25 mouse cellular contexts compared by ENCODE assay signal in the genomic region with DNA sequence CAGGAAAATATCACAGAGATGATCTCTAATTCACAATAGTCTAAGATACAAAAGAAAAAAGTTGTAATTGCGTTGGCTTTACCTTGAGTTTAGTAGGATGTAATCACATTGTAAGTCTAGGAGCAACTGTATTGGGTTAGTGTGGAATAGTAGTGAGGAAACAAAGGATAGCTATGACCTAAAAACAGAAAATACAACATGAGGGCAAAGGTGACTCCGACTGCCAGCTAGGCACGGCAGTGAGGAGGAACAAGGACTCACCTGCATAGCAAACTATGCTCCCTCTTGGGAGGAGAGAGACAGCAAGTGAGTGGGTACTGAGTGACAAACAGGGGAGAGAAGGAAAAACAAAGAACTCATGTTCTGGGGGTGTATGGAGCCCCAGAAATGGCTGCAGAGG. TPM values are rescaled to one million over a fixed set of nuclear protein-coding genes. Genes with fewer than 3 reads are reported as not detected.
DNase-seq lines count a peak whose midpoint lies in the region; ATAC-seq and TF ChIP-seq lines count a peak whose summit lies in the region.
"Had no signal": no experiment of that assay in that cellular context is flagged by ENCODE, and none has a peak within 500 bp of the region (broad histone marks: within the 10 kb centered on the region; RNA-seq: fewer than 3 reads in every experiment).

No protein-coding gene starts in this region.

- DNase-seq in CH12.LX (ENCODE audit: extremely low read depth): no peak
- no peak for DNase-seq in limb, embryonic 10.5 days (ENCODE audit: low spot score)
- no peak for DNase-seq in forebrain, embryonic 10.5 days (ENCODE audit: extremely low spot score, low spot score)
- DNase-seq: adrenal gland, adult 2 months; adrenal gland, postnatal 10 days; adrenal gland, postnatal 25 days; B cell, adult 2 months; cerebellum, adult 11 months; cerebellum, adult 18-20 months; cerebellum, adult 8-10 months; cerebellum, adult 9-11 months; cerebellum, postnatal 14 days; cerebellum, postnatal 36 days; embryo, embryonic 11 days had no signal

- dilution Hi-C loops in CH12.LX (cut with MboI; ENCODE audit: extremely low pct_ligation_motif_present, extremely low pct_unique_long_range_greater_than_20kb, low sequenced_read_pairs): no loop called here

- ATAC-seq in intestine, embryonic 16.5 days: peak; percentile 39; the same call in 1 of the 2 replicates
- ATAC-seq in intestine, embryonic 15.5 days: no peak
- peak; percentile 37; the same call in 1 of the 2 replicates for ATAC-seq in liver, embryonic 16.5 days (ENCODE audit: low read depth)
- ATAC-seq in liver, embryonic 12.5 days: no peak
- ATAC-seq in monocyte, adult 5-6 weeks (replicated peaks; ENCODE audit: insufficient number of reproducible peaks, low FRiP score, low TSS enrichment, poor library complexity, severe bottlenecking): no peak
- ATAC-seq: CD4-positive, CD25-positive, alpha-beta regulatory T cell, adult 4 months; forebrain, embryonic 13.5 days; forebrain, embryonic 15.5 days had no signal

- TF ChIP-seq CTCF in CH12.LX (conservative IDR thresholded peaks at IDR 0.05 in 1 of 2, IDR thresholded peaks at IDR 0.05 in 1 of 2; ENCODE audit: low read depth in 2 of 2, low read length in 2 of 2): no peak

- H3K9ac ChIP-seq in intestine, embryonic 16.5 days (ENCODE audit: low read depth, low read length): no peak overlapping the region
- no peak overlapping the region for H3K9ac ChIP-seq in intestine, embryonic 15.5 days
- no peak overlapping the region for H3K9ac ChIP-seq in liver, embryonic 16.5 days (ENCODE audit: low read depth, low read length)
- no peak overlapping the region for H3K9ac ChIP-seq in liver, embryonic 12.5 days
- H3K9ac ChIP-seq in CH12.LX (ENCODE audit: insufficient read depth, low read depth): no peak overlapping the region
- H3K9ac ChIP-seq: embryonic facial prominence, embryonic 13.5 days; embryonic facial prominence, embryonic 15.5 days; forebrain, embryonic 13.5 days; forebrain, embryonic 15.5 days had no signal

- TF ChIP-seq POLR2A in CH12.LX (IDR thresholded peaks at IDR 0.05; ENCODE audit: low read depth, low read length): no peak

- in situ Hi-C loops in CH12.LX (cut with MboI; ENCODE audit: low pct_ligation_motif_present, low pct_unique_long_range_greater_than_20kb, low sequenced_read_pairs): no loop called here

- H3K9me3 ChIP-seq in intestine, embryonic 16.5 days (ENCODE audit: control insufficient read depth, low read length): no peaks in the 10 kb centered on the region
- no peaks in the 10 kb centered on the region for H3K9me3 ChIP-seq in intestine, embryonic 15.5 days
- no peaks in the 10 kb centered on the region for H3K9me3 ChIP-seq in liver, embryonic 16.5 days (replicated peaks; ENCODE audit: control insufficient read depth, low read length)
- H3K9me3 ChIP-seq in liver, embryonic 12.5 days (replicated peaks): no peaks in the 10 kb centered on the region
- H3K9me3 ChIP-seq in CH12.LX (replicated peaks; ENCODE audit: low read length): no peaks in the 10 kb centered on the region
- no peaks in the 10 kb centered on the region for H3K9me3 ChIP-seq in limb, embryonic 10.5 days (replicated peaks)
- H3K9me3 ChIP-seq in forebrain, embryonic 10.5 days: no peaks in the 10 kb centered on the region
- H3K9me3 ChIP-seq: embryonic facial prominence, embryonic 13.5 days; embryonic facial prominence, embryonic 15.5 days; forebrain, embryonic 13.5 days; forebrain, embryonic 15.5 days had no signal

- no peak for TF ChIP-seq RAD21 in CH12.LX (IDR thresholded peaks at IDR 0.05; ENCODE audit: low read depth, low read length)

- TF ChIP-seq EP300 in CH12.LX (IDR thresholded peaks at IDR 0.05; ENCODE audit: low read length): no peak

- no peak overlapping the region for H3K4me3 ChIP-seq in intestine, embryonic 16.5 days (ENCODE audit: low read length)
- no peak overlapping the region for H3K4me3 ChIP-seq in intestine, embryonic 15.5 days (replicated peaks)
- H3K4me3 ChIP-seq in liver, embryonic 16.5 days (ENCODE audit: low read depth, low read length): no peak overlapping the region
- no peak overlapping the region for H3K4me3 ChIP-seq in liver, embryonic 12.5 days
- no peak overlapping the region for H3K4me3 ChIP-seq in CH12.LX (replicated peaks in 1 of 3; ENCODE audit: low read depth in 2 of 3, low read length in 2 of 3, poor library complexity in 1 of 3)
- no peak overlapping the region for H3K4me3 ChIP-seq in limb, embryonic 10.5 days
- H3K4me3 ChIP-seq in forebrain, embryonic 10.5 days: no peak overlapping the region
- H3K4me3 ChIP-seq: embryonic facial prominence, embryonic 13.5 days; embryonic facial prominence, embryonic 15.5 days; erythroblast, embryonic 14.5 days; forebrain, embryonic 13.5 days; forebrain, embryonic 15.5 days had no signal

- H3K27me3 ChIP-seq in intestine, embryonic 16.5 days (replicated peaks; ENCODE audit: control insufficient read depth, insufficient read depth, low read length): no peaks in the 10 kb centered on the region
- no peaks in the 10 kb centered on the region for H3K27me3 ChIP-seq in intestine, embryonic 15.5 days (replicated peaks)
- H3K27me3 ChIP-seq in liver, embryonic 16.5 days (ENCODE audit: control insufficient read depth, insufficient read depth, low read depth, low read length): no peaks in the 10 kb centered on the region
- H3K27me3 ChIP-seq in liver, embryonic 12.5 days (replicated peaks): no peaks in the 10 kb centered on the region
- H3K27me3 ChIP-seq in CH12.LX (replicated peaks): no peaks in the 10 kb centered on the region
- H3K27me3 ChIP-seq in limb, embryonic 10.5 days (ENCODE audit: low read depth, poor library complexity, severe bottlenecking): no peaks in the 10 kb centered on the region
- H3K27me3 ChIP-seq in forebrain, embryonic 10.5 days (ENCODE audit: poor library complexity, severe bottlenecking): no peaks in the 10 kb centered on the region
- H3K27me3 ChIP-seq: embryonic facial prominence, embryonic 13.5 days; embryonic facial prominence, embryonic 15.5 days; forebrain, embryonic 13.5 days; forebrain, embryonic 15.5 days had no signal

- H3K36me3 ChIP-seq in intestine, embryonic 16.5 days (ENCODE audit: control insufficient read depth, insufficient read depth, low read length): no peaks in the 10 kb centered on the region
- no peaks in the 10 kb centered on the region for H3K36me3 ChIP-seq in intestine, embryonic 15.5 days
- H3K36me3 ChIP-seq in liver, embryonic 16.5 days (ENCODE audit: control insufficient read depth, insufficient read depth): no peaks in the 10 kb centered on the region
- H3K36me3 ChIP-seq in liver, embryonic 12.5 days: peaks cover 7% of the 10 kb centered on the region; the same call in 1 of the 2 replicates
- peaks cover 0 to 13% of the 10 kb centered on the region in 2 experiments for H3K36me3 ChIP-seq in CH12.LX (replicated peaks in 1 of 2; ENCODE audit: control insufficient read depth in 1 of 2, insufficient read depth in 1 of 2, low read length in 1 of 2)
- peaks cover 10% of the 10 kb centered on the region for H3K36me3 ChIP-seq in limb, embryonic 10.5 days
- H3K36me3 ChIP-seq in forebrain, embryonic 10.5 days (replicated peaks): peaks cover 7% of the 10 kb centered on the region; the same call in 1 of the 2 replicates
- H3K36me3 ChIP-seq: embryonic facial prominence, embryonic 15.5 days; forebrain, embryonic 15.5 days had no signal

- H3K79me2 ChIP-seq in CH12.LX (replicated peaks; ENCODE audit: control insufficient read depth, extremely low read depth, insufficient read depth, poor library complexity, severe bottlenecking): peaks cover 41% of the 10 kb centered on the region

- H3K4me1 ChIP-seq in intestine, embryonic 16.5 days (ENCODE audit: control insufficient read depth, insufficient read depth, low read length): peaks cover 14% of the 10 kb centered on the region
- H3K4me1 ChIP-seq in intestine, embryonic 15.5 days (replicated peaks): 0 out of 2 replicates have a peak, but pooled peaks cover 7% of the 10 kb centered on the region
- H3K4me1 ChIP-seq in liver, embryonic 16.5 days (ENCODE audit: control insufficient read depth, low read depth, low read length): peaks cover 6% of the 10 kb centered on the region
- peaks cover 27% of the 10 kb centered on the region for H3K4me1 ChIP-seq in liver, embryonic 12.5 days
- peaks cover 25 to 60% of the 10 kb centered on the region in 2 experiments for H3K4me1 ChIP-seq in CH12.LX (ENCODE audit: control insufficient read depth in 1 of 2, insufficient read depth in 2 of 2)
- H3K4me1 ChIP-seq in limb, embryonic 10.5 days: peaks cover 33% of the 10 kb centered on the region
- 0 out of 2 replicates have a peak, but pooled peaks cover 4% of the 10 kb centered on the region for H3K4me1 ChIP-seq in forebrain, embryonic 10.5 days
- H3K4me1 ChIP-seq: forebrain, embryonic 13.5 days; forebrain, embryonic 15.5 days had no signal

- H3K27ac ChIP-seq in intestine, embryonic 16.5 days (ENCODE audit: low read length): no peak overlapping the region
- no peak overlapping the region for H3K27ac ChIP-seq in intestine, embryonic 15.5 days
- H3K27ac ChIP-seq in liver, embryonic 16.5 days (ENCODE audit: low read length): no peak overlapping the region; the same call in 1 of the 2 replicates
- no peak overlapping the region for H3K27ac ChIP-seq in liver, embryonic 12.5 days
- H3K27ac ChIP-seq in CH12.LX (ENCODE audit: insufficient read depth, low read depth): peak overlapping the region; percentile 30; the same call in 1 of the 2 replicates
- H3K27ac ChIP-seq in limb, embryonic 10.5 days: peak overlapping the region; percentile 61
- no peak overlapping the region for H3K27ac ChIP-seq in forebrain, embryonic 10.5 days
- H3K27ac ChIP-seq: embryonic facial prominence, embryonic 13.5 days; embryonic facial prominence, embryonic 15.5 days; forebrain, embryonic 13.5 days; forebrain, embryonic 15.5 days had no signal

- WGBS in intestine, embryonic 16.5 days: 73% methylated on average over 3 of the region's 3 CpGs
- 72% methylated on average over 3 of the region's 3 CpGs for WGBS in intestine, embryonic 15.5 days
- WGBS in liver, embryonic 16.5 days (ENCODE audit: insufficient replicate concordance): 74% methylated on average over 3 of the region's 3 CpGs
- WGBS in liver, embryonic 12.5 days (ENCODE audit: insufficient replicate concordance): 76% methylated on average over 3 of the region's 3 CpGs
- 83% methylated on average over 3 of the region's 3 CpGs for WGBS in limb, embryonic 10.5 days
- 91% methylated on average over 3 of the region's 3 CpGs for WGBS in forebrain, embryonic 10.5 days

- H3K4me2 ChIP-seq in intestine, embryonic 16.5 days (ENCODE audit: low read depth, low read length): no peak overlapping the region
- no peak overlapping the region for H3K4me2 ChIP-seq in intestine, embryonic 15.5 days (replicated peaks)
- H3K4me2 ChIP-seq in liver, embryonic 16.5 days (ENCODE audit: low read depth, low read length): no peak overlapping the region
- H3K4me2 ChIP-seq in liver, embryonic 12.5 days: no peak overlapping the region
- peak overlapping the region; percentile 76 for H3K4me2 ChIP-seq in CH12.LX (ENCODE audit: insufficient read depth, low read depth, poor library complexity, severe bottlenecking)
- H3K4me2 ChIP-seq: embryonic facial prominence, embryonic 13.5 days; embryonic facial prominence, embryonic 15.5 days; forebrain, embryonic 13.5 days; forebrain, embryonic 15.5 days had no signal

RNA-seq across cellular contexts. Expression of a gene that starts 21.0 kb away (rescaled TPM):
- 6.9 and 7.0 TPM in 2 replicates for polyA plus RNA-seq in intestine, embryonic 16.5 days (2015; fragmentation: Nextera tagmentation; extraction: Ambion mirVana)
- 9.7 and 10.0 TPM in 2 replicates for polyA plus RNA-seq in intestine, embryonic 15.5 days (2015; fragmentation: Nextera tagmentation; extraction: Ambion mirVana)
- 3.3 TPM in 2 replicates for polyA plus RNA-seq in liver, embryonic 16.5 days (2015; fragmentation: Nextera tagmentation; extraction: Ambion mirVana)
- polyA plus RNA-seq in liver, embryonic 12.5 days (2016; fragmentation: Nextera tagmentation; extraction: Ambion mirVana): 5.2 and 6.2 TPM in 2 replicates
- total RNA-seq in CH12.LX (2012; rRNA removed): 7.1 and 7.2 TPM in 2 replicates
- 2.9 and 3.8 TPM in 2 replicates for total RNA-seq in CH12.LX (2014; rRNA removed)
- polyA plus RNA-seq in CH12.LX (2012; ENCODE audit: insufficient read length, low read depth): 13.4 and 16.1 TPM in 2 replicates
- polyA plus RNA-seq in limb, embryonic 10.5 days (2016; fragmentation: Nextera tagmentation; extraction: Ambion mirVana): 15.4 and 18.3 TPM in 2 replicates
- polyA plus RNA-seq in forebrain, embryonic 10.5 days (2016; fragmentation: Nextera tagmentation; extraction: Ambion mirVana): 15.2 and 16.0 TPM in 2 replicates
- 26.7 to 41.5 TPM (median 30.2 TPM) in 3 replicates for total RNA-seq in monocyte, adult 5-6 weeks (2017)

Comparison
In these comparisons a context has a peak if more than half of its experiments do, and no peak if none do; other contexts are left out.
1. ATAC-seq: peak in intestine, embryonic 16.5 days (single experiment) and liver, embryonic 16.5 days (single experiment); none in intestine, embryonic 15.5 days (single experiment), liver, embryonic 12.5 days (single experiment) and monocyte, adult 5-6 weeks (single experiment).
2. H3K27ac ChIP-seq: peak in CH12.LX (single experiment) and limb, embryonic 10.5 days (single experiment); none in intestine, embryonic 16.5 days (single experiment), intestine, embryonic 15.5 days (single experiment), liver, embryonic 16.5 days (single experiment), liver, embryonic 12.5 days (single experiment) and forebrain, embryonic 10.5 days (single experiment).